Comparison of ENCODE assay signal across 20 mouse cellular contexts in the genomic region with DNA sequence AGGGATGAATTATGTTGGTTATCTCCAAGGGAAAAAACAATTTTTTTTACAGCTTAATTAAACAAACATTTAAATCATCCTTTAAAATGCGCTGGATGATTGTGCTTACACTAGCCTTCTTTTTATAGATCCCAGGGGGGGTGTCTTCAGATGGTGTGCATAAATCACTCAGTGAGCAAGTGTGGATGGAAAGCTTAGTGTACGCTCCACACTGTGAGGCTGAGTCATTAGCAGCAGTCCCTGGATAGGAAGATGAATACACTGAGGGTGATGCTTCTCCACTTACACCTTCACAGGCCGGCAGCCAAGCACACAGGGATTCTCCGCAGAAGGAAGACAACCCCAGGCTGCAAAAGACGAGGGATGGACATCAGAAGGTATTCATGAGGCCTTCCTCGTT.
A peak's percentile ranks its signal among the peaks of the same experiment; 100 is the strongest.
DNase-seq lines count a peak whose midpoint lies in the region; ATAC-seq lines count a peak whose summit lies in the region.
"Had no signal": no experiment of that assay in that cellular context is flagged by ENCODE, and none has a peak within 500 bp of the region (broad histone marks: within the 10 kb centered on the region; RNA-seq: fewer than 3 reads in every experiment).

No protein-coding gene starts in this region.

- ATAC-seq in frontal cortex, adult (ENCODE audit: low TSS enrichment) = peak; percentile 86
- no peak for ATAC-seq in erythroid progenitor cell, adult 5-6 weeks (replicated peaks; ENCODE audit: low FRiP score, poor library complexity, severe bottlenecking)
- ATAC-seq: CD4-positive, CD25-positive, alpha-beta regulatory T cell, adult 4 months; forebrain, embryonic 15.5 days; hindbrain, postnatal 0 days; intestine, embryonic 16.5 days had no signal

- DNase-seq in frontal cortex, postnatal 10 days (ENCODE audit: low spot score in 2 of 2) = no peak
- peak; percentile 11 to 13 for DNase-seq in left cerebral cortex, postnatal 14 days (ENCODE audit: low spot score in 2 of 2)
- no peak for DNase-seq in left cerebral cortex, adult 11 months (ENCODE audit: low spot score)
- DNase-seq in right cerebral cortex, postnatal 25 days = peak; percentile 33
- DNase-seq in right cerebral cortex, postnatal 4 days = no peak
- DNase-seq: adrenal gland, adult 2 months; cerebellum, adult 11-12 months; cerebellum, postnatal 10 days; gastrocnemius, postnatal 14 days; heart, adult 2 months; heart, postnatal 14 days; kidney, postnatal 25 days; lung, postnatal 4 days; thymus, postnatal 14 days had no signal

- intact Hi-C loops in left cerebral cortex, postnatal 14 days (cut with DNase I) = no loop called here

Comparison
In these comparisons a context has a peak if more than half of its experiments do, and no peak if none do; other contexts are left out.
1. DNase-seq: peak in left cerebral cortex, postnatal 14 days (2 of 2) and right cerebral cortex, postnatal 25 days (single experiment); none in frontal cortex, postnatal 10 days (0 of 2), left cerebral cortex, adult 11 months (single experiment) and right cerebral cortex, postnatal 4 days (single experiment).